Mouse (Mus musculus): Measurements from ENCODE around the gene Rnf167. TPM values are rescaled to one million over a fixed set of nuclear protein-coding genes. Genes with fewer than 3 reads are reported as not detected.
A peak's percentile ranks its signal among the peaks of the same experiment; 100 is the strongest.

The Rnf167 gene
- total RNA-seq, 2 experiments from 2014 or later = 52.0 to 54.4 TPM

- intact Hi-C loops (cut with DNase I) = no loop called here
- DNase-seq = peak; percentile 93 to 94
These were observed 21.9 kb downstream of the Rnf167 start, which contains the start of gene Spag7 for GRCm38 (mm10) chr11:70668771-70669505. Gene Spag7 (minus strand): TSS chr11:70669416.

DNA sequence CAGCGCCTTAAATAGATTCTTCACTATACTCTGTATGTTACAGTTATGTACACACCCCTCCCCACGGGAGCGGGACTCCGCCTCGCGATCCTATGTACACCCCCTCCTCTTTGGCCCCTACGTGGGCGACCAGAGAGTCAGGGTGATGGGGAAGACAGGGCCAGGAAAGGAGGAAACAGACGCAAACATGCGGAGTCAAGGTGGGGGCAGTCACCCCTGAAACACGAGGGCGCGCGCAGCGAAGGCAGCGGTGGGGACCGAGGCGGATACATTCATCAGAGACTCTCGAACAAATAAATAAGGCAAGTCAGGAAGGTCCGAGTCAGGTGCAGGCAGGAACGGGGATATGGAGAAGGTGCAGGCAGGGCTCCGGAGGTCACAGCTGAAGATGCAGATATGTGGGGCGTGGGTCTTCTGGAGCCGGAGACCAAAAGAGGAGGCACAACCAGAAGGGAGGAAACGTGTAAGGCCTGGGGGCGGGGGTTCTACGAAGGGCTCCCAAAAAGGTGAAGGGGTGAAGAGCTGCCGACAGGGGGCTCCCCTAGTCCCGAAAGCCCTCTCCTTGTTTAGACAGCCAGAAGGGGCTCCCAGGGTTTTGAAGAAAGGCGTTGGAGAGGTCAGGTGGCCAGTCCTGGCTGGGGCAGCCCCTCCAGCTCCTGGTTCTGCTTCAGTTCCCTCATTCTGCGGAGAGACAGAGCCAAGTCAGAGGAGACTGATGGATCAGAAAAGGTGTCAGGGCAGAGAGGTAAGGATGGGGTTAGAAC, 22.7 kb downstream of the Rnf167 start:
- intact Hi-C loops (cut with DNase I) = no loop called here

DNA sequence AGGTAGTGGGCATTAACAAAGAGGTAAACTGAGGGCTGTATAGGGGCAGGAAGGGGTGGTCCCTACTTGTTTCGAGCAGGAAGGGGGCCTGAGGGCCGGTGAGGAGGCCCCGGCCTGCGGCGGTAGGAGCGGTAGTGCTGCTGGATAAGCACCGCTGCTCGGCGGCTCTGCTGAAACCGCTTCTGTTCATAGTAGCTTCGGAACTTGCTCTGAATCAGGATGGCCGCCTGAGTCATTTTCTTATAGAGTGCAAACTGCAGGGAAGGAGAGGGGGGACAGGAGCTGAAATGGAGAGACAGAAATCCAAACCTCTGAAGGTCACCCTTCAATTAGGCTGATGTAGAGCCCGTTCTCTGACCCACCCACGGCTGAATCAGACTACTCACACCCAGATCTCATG, 23.4 kb downstream of the Rnf167 start:
- no peak for DNase-seq
- intact Hi-C loops (cut with DNase I) = no loop called here

More for the DNA sequence above, 22.7 kb downstream of the Rnf167 start:
- peak; percentile 71 to 80 for DNase-seq

- intact Hi-C loops (cut with DNase I) = no loop called here
- DNase-seq = no peak
These were observed 24.5 kb downstream of the Rnf167 start for GRCm38 (mm10) chr11:70671333-70672047.

GRCm38 (mm10) chr11:70674014-70674413, 27.0 kb downstream of the Rnf167 start:
- intact Hi-C loops (cut with DNase I) = no loop called here
- DNase-seq = no peak

GRCm38 (mm10) chr11:70674501-70674900, 27.5 kb downstream of the Rnf167 start:
- no peak for DNase-seq
- intact Hi-C loops (cut with DNase I) = no loop called here

GRCm38 (mm10) chr11:70678092-70678491, 31.1 kb downstream of the Rnf167 start:
- DNase-seq = no peak
- intact Hi-C loops (cut with DNase I) = no loop called here

DNA sequence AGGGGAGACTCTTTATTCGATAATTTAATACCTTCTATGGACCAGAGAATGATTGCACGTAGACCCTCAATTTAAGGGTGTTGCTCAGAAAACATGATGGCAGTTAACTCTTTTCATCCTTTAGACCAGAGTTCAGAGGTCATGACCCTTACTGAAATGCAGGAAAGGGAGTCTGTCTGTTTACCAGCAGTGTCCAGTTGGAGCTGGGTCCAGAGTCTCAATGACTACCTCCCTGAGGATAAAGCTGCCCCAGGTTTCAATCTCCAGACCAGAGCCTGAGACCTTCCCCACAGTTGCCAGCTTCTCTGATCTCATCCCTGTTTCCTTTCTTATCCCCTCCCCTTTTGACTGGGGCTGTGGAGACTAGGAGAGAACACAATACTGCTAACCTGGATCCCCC, 31.5 kb downstream of the Rnf167 start:
- intact Hi-C loops (cut with DNase I) = no loop called here
- no peak for DNase-seq

DNA sequence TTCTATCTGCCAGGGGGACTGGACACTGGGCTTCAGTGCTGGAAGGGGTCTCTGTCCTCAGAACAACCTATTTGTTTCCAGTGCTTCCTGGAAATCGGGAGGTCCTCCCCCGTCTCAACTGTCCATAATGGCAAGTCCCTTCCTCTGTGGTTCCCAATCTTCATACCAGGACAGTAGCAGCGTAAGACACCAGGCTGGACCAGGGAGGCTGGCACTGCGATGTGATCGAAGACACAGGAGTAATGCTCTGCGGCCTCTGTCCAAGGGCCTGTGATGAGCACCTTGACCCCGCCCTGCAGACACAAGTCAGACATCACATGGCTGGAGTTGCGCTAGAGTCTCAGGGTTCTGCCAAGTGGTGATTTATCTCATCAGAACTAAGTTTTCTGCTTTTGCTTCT, 32.3 kb downstream of the Rnf167 start:
- intact Hi-C loops (cut with DNase I) = no loop called here
- no peak for DNase-seq

DNA sequence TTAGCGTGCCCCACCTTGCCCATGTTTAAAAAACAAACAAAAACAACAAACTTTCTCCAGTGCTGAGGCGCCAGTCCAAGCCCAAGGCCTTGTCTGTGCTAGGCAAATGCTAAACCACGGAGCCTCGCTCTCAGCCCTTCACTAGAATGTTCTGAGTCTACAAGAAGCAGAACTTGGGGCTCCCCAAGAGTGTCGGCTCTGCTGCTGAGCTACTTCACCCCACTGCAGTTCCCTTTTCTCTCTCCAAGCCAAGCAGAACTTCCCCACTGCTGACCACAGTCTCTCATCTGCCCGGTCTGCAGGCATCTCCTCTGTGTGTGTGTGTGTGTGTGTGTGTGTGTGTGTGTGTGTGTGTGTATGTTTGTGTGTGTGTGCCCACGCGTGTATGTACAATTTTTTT, 32.9 kb downstream of the Rnf167 start:
- intact Hi-C loops (cut with DNase I) = no loop called here
- DNase-seq = no peak

- DNase-seq = no peak
- intact Hi-C loops (cut with DNase I) = no loop called here
These were observed 34.1 kb downstream of the Rnf167 start for GRCm38 (mm10) chr11:70681170-70681569.

DNA sequence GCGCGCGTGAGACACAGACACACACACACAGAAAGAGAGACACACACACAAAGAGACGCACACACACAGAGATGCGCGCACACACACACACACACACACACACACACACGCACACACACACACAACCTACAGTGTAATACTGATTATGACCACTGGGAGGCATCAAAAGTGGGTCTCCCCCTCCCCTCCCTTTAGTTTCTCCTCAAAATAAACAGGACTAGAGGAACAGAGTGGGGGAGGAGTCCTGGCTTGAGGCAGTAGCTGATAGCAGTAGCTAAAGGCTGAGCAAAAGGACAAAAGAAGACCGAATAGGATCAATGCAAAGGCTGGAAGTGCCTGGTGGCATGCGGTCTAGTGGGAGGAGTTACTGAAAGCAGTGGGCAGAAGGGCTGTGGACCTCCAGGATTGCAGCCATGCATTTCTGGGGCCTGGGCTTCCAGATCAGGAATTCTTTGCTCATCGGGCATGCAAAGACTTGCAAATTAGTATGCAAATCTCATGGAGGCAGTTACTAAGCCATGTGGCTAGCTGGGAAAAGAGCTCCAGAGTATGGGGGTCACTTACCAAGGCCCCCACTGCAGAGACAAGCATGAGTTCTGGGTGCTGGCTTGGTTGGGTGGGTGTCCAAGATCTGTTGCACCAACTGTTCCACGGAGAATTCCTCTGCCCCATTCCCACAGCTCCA, 35.0 kb downstream of the Rnf167 start:
- intact Hi-C loops (cut with DNase I) = no loop called here
- DNase-seq = peak in 1 of 2 experiments; percentile 51

DNA sequence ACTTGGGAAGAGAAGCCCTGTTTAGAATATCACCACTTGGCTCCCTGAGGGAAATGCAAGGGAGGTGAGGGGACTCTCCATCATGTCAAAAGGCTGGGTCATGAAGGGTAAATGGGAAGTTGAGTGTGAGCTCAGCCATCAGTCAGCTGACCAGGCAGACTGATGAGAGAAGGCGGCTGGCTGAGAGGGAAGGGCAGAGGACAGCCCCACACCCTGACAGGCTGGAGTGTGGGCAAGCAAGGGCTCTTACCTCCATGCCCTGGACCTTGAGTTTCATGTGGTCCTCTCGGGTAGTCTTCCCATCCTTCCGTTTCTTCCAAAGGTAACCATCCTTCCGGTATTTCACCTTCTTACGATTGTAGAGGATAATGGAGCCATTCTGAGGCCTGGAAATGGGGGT, 36.6 kb downstream of the Rnf167 start:
- intact Hi-C loops (cut with DNase I) = no loop called here
- DNase-seq = no peak

DNA sequence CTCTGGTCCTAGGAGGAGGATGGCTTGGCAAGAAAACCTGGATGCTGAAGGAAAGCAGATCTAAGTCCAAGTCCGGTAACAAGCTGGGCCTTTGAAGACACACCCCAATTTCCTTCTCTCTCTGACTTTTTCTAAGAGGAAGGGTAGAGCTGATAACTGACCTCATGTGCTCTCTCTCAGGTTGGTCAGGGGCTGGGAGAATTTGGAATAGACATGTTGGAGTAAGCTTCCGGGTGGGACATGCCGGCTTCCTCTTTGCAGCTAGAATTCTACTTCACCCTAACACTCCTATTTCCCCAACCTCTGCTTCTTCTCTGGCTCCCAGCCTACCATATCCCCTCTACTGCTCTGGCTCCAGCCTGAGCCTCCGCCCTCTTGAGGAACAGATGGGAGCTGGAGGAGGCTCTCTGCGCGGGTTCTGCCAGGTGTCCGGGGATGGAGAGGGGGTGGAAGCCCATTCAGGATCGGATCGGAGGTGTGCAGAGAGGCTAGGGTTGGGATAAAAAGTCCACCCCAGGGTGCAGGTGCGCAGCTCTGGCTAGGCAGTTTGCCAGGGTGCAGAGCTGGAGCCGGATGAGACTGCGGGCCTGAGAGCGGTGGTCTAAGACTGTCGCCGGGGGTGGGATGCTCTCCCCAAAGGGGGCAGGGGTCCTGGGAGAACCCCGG, 40.0 kb downstream of the Rnf167 start:
- DNase-seq = peak in 1 of 2 experiments; percentile 45
- intact Hi-C loops (cut with DNase I) = loop anchor here (2.0 to 5.0 kb wide), 2 partner anchors 32 to 70 kb away; partner anchors contain the start of gene Pfn1

DNA sequence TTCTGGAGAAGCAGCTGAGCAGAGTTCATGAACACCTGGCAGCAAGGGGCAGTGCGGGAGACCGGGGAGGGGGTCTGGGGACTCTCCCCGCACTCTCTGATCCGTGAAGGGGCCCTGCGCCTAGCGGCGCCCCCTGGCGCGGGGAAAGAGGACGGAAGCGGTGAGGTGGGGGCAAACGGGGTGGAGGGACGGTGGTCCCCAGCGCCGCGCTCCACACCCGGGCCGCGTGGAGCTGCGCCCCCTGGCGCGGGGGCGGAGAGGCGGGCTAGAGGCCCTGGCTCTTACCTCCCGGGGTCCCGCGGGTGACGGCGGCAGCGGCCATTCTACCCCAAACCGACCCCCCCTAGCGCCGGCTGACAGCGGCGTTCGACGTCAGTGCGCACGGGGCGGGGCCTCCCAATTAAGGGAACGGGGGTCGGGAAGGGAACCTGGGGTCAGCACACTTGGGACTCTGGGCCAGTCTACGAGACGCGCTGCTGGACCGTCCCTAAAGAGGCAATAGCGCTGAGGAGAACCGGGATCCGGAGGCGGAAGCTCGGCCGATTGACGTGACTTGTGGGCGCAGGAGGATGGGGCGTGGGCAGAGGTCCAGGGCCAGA, 40.7 kb downstream of the Rnf167 start, which contains the start of gene Camta2:
TSS of gene Camta2 (minus strand) at position 505 of the 599 bp plus-strand sequence.
- peak; percentile 93 to 94 for DNase-seq
- intact Hi-C loops (cut with DNase I) = loop anchor here (2.0 to 5.0 kb wide), 2 partner anchors 33 to 70 kb away; partner anchors contain the start of gene Pfn1

DNA sequence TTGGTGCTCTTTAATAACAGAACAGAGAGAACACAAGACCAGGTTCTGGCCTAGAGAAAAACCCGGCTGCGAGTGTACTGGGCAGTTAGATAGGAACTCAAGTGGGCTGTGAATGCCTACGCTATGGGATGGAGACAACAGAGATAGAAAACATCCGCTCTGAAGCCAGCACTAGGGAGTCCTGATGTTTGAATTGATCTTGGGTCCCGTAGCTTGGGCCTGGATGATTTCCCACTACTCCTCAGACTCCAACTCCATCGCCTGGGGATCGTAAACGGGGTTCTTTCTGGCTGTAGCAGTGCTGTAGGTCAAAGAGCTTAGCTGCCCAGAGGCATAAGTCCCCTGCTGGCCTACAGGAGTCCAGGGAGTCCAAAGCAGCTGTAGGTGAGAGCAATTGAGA, 41.3 kb downstream of the Rnf167 start:
- intact Hi-C loops (cut with DNase I) = loop anchor here (5.0 kb wide), 1 partner anchor 69 kb away; no protein-coding TSS in a partner anchor
- no peak for DNase-seq

DNA sequence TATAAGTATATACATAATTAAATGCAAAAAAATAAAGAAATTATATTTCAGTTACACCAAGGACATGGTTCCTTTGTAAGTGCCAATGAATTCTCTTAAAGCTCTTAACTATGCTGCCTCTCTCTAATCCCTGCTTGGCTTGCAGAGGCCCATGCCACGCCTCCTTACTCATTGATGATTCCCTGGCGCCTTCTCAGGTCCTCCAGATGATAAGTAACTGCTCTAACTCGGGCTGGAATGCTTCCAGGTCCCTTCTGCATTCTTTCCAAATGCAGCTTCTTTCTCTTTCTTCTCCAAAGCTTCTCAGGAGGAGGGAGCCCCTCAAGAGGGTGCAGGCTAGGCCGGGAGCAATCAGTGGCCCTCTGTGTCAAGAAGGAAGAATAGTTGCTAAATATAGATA, 42.5 kb downstream of the Rnf167 start:
- no peak for DNase-seq
- intact Hi-C loops (cut with DNase I) = loop anchor here (5.0 kb wide), 1 partner anchor 68 kb away; no protein-coding TSS in a partner anchor

DNA sequence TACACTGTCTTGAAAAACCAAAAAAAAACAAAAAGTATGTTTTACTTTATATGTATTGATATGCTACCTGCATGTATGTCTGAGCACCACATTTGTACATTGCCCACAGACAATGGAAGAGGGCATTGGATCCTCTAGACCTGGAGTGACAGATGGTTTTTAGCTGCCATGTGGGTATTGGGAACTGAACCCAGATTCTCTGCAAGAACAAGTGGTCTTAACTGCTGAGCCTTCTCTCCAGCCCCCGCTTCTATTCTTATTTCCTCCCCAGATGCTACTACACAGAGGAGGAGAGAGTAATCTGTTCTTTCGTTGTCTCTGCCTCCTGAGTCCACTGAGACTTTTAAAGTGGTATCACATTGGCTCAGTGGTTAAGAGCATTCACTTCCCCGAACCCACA, 46.5 kb downstream of the Rnf167 start:
- DNase-seq = no peak
- intact Hi-C loops (cut with DNase I) = no loop called here

GRCm38 (mm10) chr11:70697376-70697775, 50.3 kb downstream of the Rnf167 start:
- no peak for DNase-seq
- intact Hi-C loops (cut with DNase I) = no loop called here

All from heart, postnatal 14 days (tissue).